Mouse (Mus musculus): ENCODE measurements around the gene Akr1c13. TPM values are rescaled to one million over a fixed set of nuclear protein-coding genes. Genes with fewer than 3 reads are reported as not detected.

Akr1c13 gene
- 10 to 100 TPM; 14.5 to 17.8 TPM for total RNA-seq (2023)

GRCm38 (mm10) chr13:4190904-4191303, at the start of gene Akr1c13:
Gene Akr1c13 (plus strand): TSS chr13:4191150.

DNA sequence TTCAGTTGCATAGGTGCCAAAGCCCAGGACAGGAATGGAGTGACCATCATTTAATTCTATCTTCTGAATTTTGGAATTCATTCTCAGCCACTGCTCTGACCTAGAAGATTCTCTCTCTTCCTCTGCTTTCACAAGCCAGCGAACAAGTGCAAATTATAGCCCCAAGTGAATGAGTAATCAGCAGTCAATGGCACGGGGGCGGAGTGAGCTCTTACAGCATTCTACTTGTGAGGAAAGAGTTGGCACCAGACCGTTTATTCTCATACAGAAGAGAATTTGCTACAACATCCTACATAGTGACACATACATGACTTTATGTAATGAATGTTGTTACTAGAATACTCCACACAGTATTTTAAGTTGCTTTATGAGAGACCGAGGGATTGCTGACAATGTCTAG, 40.4 kb upstream of the Akr1c13 start, which contains the start of gene Akr1c18:
Gene Akr1c18 (minus strand): TSS at position 137 of the 400 bp plus-strand sequence.

DNA sequence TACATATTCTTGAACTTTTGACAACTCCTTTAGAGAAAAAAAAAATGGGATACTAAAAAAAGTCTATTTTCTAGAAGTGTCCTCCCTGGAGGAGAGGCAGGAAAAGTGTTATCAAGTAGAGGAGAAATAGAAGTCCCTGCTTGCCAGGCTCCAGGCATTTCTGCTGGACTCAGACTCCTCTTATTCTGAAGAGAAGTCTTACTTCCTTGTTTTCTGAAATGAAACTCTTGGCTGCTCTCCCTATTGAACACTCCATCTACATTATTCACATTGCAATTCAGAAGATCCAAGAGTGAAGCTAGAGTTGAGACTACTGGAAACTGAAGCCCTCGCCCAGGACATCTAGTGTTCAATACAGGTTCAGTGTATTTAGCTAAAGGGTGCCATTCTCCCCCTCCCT, 37.5 kb downstream of the Akr1c13 start, which contains the start of gene Akr1c19:
Gene Akr1c19 (plus strand): TSS at position 260 of the 400 bp plus-strand sequence.

Other genes starting within 250 kb of the Akr1c13 start
- not detected for gene Ucn3, start 245.8 kb upstream of the Akr1c13 start, total RNA-seq (2023)
- gene Akr1c14, start 142.1 kb upstream of the Akr1c13 start, total RNA-seq (2023), result not detected
- not detected for gene Akr1c18, start 40.5 kb upstream of the Akr1c13 start, total RNA-seq (2023)
- not detected for gene Akr1c19, start 37.5 kb downstream of the Akr1c13 start, total RNA-seq (2023)
- gene Akr1c12, start 88.3 kb downstream of the Akr1c13 start, total RNA-seq (2023), result not detected
- gene Akr1c6, start 243.2 kb downstream of the Akr1c13 start, total RNA-seq (2023), result not detected